Mouse (Mus musculus): ENCODE measurements around the gene Sdk2. TPM values are rescaled to one million over a fixed set of nuclear protein-coding genes. Genes with fewer than 3 reads are reported as not detected.
A peak's percentile ranks its signal among the peaks of the same experiment; 100 is the strongest.

Sdk2 gene
- polyA plus RNA-seq, 1 experiment from 2014 or later = 2.5 TPM

GRCm38 (mm10) chr11:113974876-113975666, 91.8 kb downstream of the Sdk2 start:
- peaks cover 3% of the 10 kb centered on the region; the same call in 1 of the 2 replicates for H3K4me1 ChIP-seq (ENCODE audit: control insufficient read depth, insufficient read depth, low read length)
- 37% methylated on average over 16 of the region's 16 CpGs for WGBS
- H3K9ac ChIP-seq (ENCODE audit: low read length) = no peak overlapping the region
- ATAC-seq (ENCODE audit: insufficient read depth, low FRiP score) = no peak
- peaks cover 2% of the 10 kb centered on the region for H3K9me3 ChIP-seq (replicated peaks; ENCODE audit: control insufficient read depth, low read length)
- H3K27me3 ChIP-seq (ENCODE audit: control insufficient read depth, insufficient read depth, low read length) = no peaks in the 10 kb centered on the region
- H3K27ac ChIP-seq (ENCODE audit: low read length) = no peak overlapping the region
- H3K36me3 ChIP-seq (ENCODE audit: control insufficient read depth, insufficient read depth, low read length) = no peaks in the 10 kb centered on the region
- no peak overlapping the region for H3K4me3 ChIP-seq (replicated peaks; ENCODE audit: low read length)
- H3K4me2 ChIP-seq (ENCODE audit: low read depth, low read length) = no peak overlapping the region

DNA sequence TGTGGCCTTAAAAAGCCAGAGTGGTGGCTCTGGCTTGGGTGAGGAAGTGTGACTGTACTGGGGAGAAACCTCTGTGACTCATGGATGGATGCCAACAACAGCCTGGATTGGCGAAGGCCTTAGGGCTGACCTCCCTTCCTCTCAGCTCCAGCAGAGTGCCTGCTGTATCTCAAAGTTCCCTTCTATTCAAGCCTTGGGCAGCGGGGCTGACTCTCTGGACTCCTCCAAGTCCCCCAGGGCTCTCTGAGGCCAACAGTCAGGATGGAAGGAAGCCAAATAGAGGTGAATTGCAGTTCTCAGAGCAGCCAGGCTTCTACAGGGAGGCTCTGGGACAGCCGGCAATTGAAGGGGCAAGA, 94.4 kb downstream of the Sdk2 start:
- ATAC-seq (ENCODE audit: insufficient read depth, low FRiP score) = peak; percentile 46; the same call in 1 of the 2 replicates
- Histone ChIP-seq H3K9me3 (replicated peaks; ENCODE audit: control insufficient read depth, low read length) (peaks cover 16% of the 10 kb centered on the region), H3K4me2 (ENCODE audit: low read depth, low read length) (no peak overlapping the region), H3K4me1 (ENCODE audit: control insufficient read depth, insufficient read depth, low read length) (peaks cover 3% of the 10 kb centered on the region; the same call in 1 of the 2 replicates), H3K27ac (ENCODE audit: low read length) (no peak overlapping the region), H3K27me3 (ENCODE audit: control insufficient read depth, insufficient read depth, low read length) (no peaks in the 10 kb centered on the region), H3K4me3 (replicated peaks; ENCODE audit: low read length) (no peak overlapping the region), H3K9ac (ENCODE audit: low read length) (no peak overlapping the region), H3K36me3 (ENCODE audit: control insufficient read depth, insufficient read depth, low read length) (no peaks in the 10 kb centered on the region)
- 66% methylated on average over 3 of the region's 3 CpGs for WGBS

- WGBS = 78% methylated on average over 19 of the region's 19 CpGs
- H3K4me2 ChIP-seq (ENCODE audit: low read depth, low read length) = no peak overlapping the region
- H3K4me1 ChIP-seq (ENCODE audit: control insufficient read depth, insufficient read depth, low read length) = peaks cover 3% of the 10 kb centered on the region; the same call in 1 of the 2 replicates
- no peak overlapping the region for H3K9ac ChIP-seq (ENCODE audit: low read length)
- H3K9me3 ChIP-seq (replicated peaks; ENCODE audit: control insufficient read depth, low read length) = peaks cover 23% of the 10 kb centered on the region
- H3K4me3 ChIP-seq (replicated peaks; ENCODE audit: low read length) = no peak overlapping the region
- H3K27ac ChIP-seq (ENCODE audit: low read length) = no peak overlapping the region
- H3K27me3 ChIP-seq (ENCODE audit: control insufficient read depth, insufficient read depth, low read length) = no peaks in the 10 kb centered on the region
- no peak for ATAC-seq (ENCODE audit: insufficient read depth, low FRiP score)
- H3K36me3 ChIP-seq (ENCODE audit: control insufficient read depth, insufficient read depth, low read length) = no peaks in the 10 kb centered on the region
Observed at GRCm38 (mm10) chr11:113971609-113972516, 95.0 kb downstream of the Sdk2 start.

GRCm38 (mm10) chr11:113970026-113970425, 96.8 kb downstream of the Sdk2 start:
- H3K4me3 ChIP-seq (replicated peaks; ENCODE audit: low read length) = no peak overlapping the region
- peaks cover 41% of the 10 kb centered on the region for H3K9me3 ChIP-seq (replicated peaks; ENCODE audit: control insufficient read depth, low read length)
- no peak overlapping the region for H3K9ac ChIP-seq (ENCODE audit: low read length)
- WGBS = 86% methylated on average over 2 of the region's 2 CpGs
- ATAC-seq (ENCODE audit: insufficient read depth, low FRiP score) = no peak
- no peak overlapping the region for H3K27ac ChIP-seq (ENCODE audit: low read length)
- H3K4me1 ChIP-seq (ENCODE audit: control insufficient read depth, insufficient read depth, low read length) = peaks cover 2% of the 10 kb centered on the region; the same call in 1 of the 2 replicates
- no peaks in the 10 kb centered on the region for H3K36me3 ChIP-seq (ENCODE audit: control insufficient read depth, insufficient read depth, low read length)
- H3K27me3 ChIP-seq (ENCODE audit: control insufficient read depth, insufficient read depth, low read length) = no peaks in the 10 kb centered on the region
- no peak overlapping the region for H3K4me2 ChIP-seq (ENCODE audit: low read depth, low read length)

DNA sequence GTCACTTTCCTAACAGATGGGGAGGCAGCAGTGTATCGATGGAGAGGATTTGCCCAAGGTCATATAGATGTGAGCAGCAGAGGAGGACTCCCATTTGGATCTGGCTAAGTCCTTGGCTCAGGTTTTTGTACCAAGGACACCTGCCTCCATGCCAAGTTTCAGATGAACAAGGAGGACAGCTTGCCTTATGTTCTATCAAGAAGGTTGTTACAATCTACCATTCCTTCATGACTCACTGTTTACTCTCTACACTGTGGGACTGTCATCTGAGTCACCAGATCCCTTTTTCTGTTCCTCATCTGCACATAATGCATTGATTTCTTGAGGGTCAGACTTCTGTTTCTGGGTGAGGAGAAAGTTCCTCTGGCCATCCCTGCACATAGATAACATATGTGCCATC, 101.6 kb downstream of the Sdk2 start:
- H3K9me3 ChIP-seq (replicated peaks; ENCODE audit: control insufficient read depth, low read length) = peaks cover 52% of the 10 kb centered on the region

GRCm38 (mm10) chr11:113962751-113963150, 104.1 kb downstream of the Sdk2 start:
- WGBS = 95% methylated on average over 3 of the region's 3 CpGs
- Histone ChIP-seq H3K9me3 (replicated peaks; ENCODE audit: control insufficient read depth, low read length) (peaks cover 39% of the 10 kb centered on the region), H3K9ac (ENCODE audit: low read length) (no peak overlapping the region), H3K36me3 (ENCODE audit: control insufficient read depth, insufficient read depth, low read length) (no peaks in the 10 kb centered on the region), H3K27me3 (ENCODE audit: control insufficient read depth, insufficient read depth, low read length) (no peaks in the 10 kb centered on the region), H3K4me1 (ENCODE audit: control insufficient read depth, insufficient read depth, low read length) (no peaks in the 10 kb centered on the region), H3K4me3 (replicated peaks; ENCODE audit: low read length) (no peak overlapping the region), H3K4me2 (ENCODE audit: low read depth, low read length) (no peak overlapping the region), H3K27ac (ENCODE audit: low read length) (no peak overlapping the region)
- no peak for ATAC-seq (ENCODE audit: insufficient read depth, low FRiP score)

More for the DNA sequence above, 101.6 kb downstream of the Sdk2 start:
- H3K36me3 ChIP-seq (ENCODE audit: control insufficient read depth, insufficient read depth, low read length) = no peaks in the 10 kb centered on the region
- no peaks in the 10 kb centered on the region for H3K4me1 ChIP-seq (ENCODE audit: control insufficient read depth, insufficient read depth, low read length)
- no peak overlapping the region for H3K27ac ChIP-seq (ENCODE audit: low read length)
- H3K4me2 ChIP-seq (ENCODE audit: low read depth, low read length) = no peak overlapping the region
- H3K27me3 ChIP-seq (ENCODE audit: control insufficient read depth, insufficient read depth, low read length) = no peaks in the 10 kb centered on the region
- no peak overlapping the region for H3K4me3 ChIP-seq (replicated peaks; ENCODE audit: low read length)
- 88% methylated on average over 1 of the region's 1 CpGs for WGBS
- ATAC-seq (ENCODE audit: insufficient read depth, low FRiP score) = no peak
- H3K9ac ChIP-seq (ENCODE audit: low read length) = no peak overlapping the region

DNA sequence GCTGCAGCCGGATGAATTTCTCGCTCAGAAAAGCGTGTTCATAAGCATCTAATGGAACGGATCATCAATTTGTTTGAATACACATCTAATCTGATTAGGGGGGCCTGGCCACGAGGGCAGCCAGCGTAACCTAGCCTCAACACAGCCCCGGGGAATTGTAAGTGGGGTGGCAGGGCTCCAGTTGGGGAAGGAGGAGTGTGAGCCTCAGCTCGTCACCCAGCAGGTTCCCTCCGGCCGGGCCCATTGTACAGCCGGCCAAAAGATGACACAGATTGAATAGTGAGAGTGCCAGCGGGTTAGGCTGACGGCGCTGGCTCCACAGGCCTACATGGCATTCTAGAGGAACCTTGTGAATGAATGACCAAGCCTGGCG, 115.2 kb downstream of the Sdk2 start:
- Histone ChIP-seq H3K9ac (ENCODE audit: low read length) (no peak overlapping the region), H3K27me3 (ENCODE audit: control insufficient read depth, insufficient read depth, low read length) (no peaks in the 10 kb centered on the region), H3K9me3 (replicated peaks; ENCODE audit: control insufficient read depth, low read length) (no peaks in the 10 kb centered on the region), H3K4me2 (ENCODE audit: low read depth, low read length) (no peak overlapping the region), H3K4me3 (replicated peaks; ENCODE audit: low read length) (no peak overlapping the region), H3K27ac (ENCODE audit: low read length) (no peak overlapping the region), H3K4me1 (ENCODE audit: control insufficient read depth, insufficient read depth, low read length) (no peaks in the 10 kb centered on the region), H3K36me3 (ENCODE audit: control insufficient read depth, insufficient read depth, low read length) (no peaks in the 10 kb centered on the region)
- WGBS = 75% methylated on average over 15 of the region's 15 CpGs
- ATAC-seq (ENCODE audit: insufficient read depth, low FRiP score) = no peak

GRCm38 (mm10) chr11:113950904-113951615, 115.8 kb downstream of the Sdk2 start:
- WGBS = 75% methylated on average over 7 of the region's 7 CpGs
- Histone ChIP-seq H3K9ac (ENCODE audit: low read length) (no peak overlapping the region), H3K9me3 (replicated peaks; ENCODE audit: control insufficient read depth, low read length) (no peaks in the 10 kb centered on the region), H3K4me1 (ENCODE audit: control insufficient read depth, insufficient read depth, low read length) (no peaks in the 10 kb centered on the region), H3K36me3 (ENCODE audit: control insufficient read depth, insufficient read depth, low read length) (no peaks in the 10 kb centered on the region), H3K27me3 (ENCODE audit: control insufficient read depth, insufficient read depth, low read length) (no peaks in the 10 kb centered on the region), H3K4me2 (ENCODE audit: low read depth, low read length) (no peak overlapping the region), H3K27ac (ENCODE audit: low read length) (no peak overlapping the region), H3K4me3 (replicated peaks; ENCODE audit: low read length) (no peak overlapping the region)
- no peak for ATAC-seq (ENCODE audit: insufficient read depth, low FRiP score)

All from stomach, embryonic 16.5 days (tissue).